Mouse (Mus musculus) lung, postnatal 0 days (tissue): ENCODE results near the gene Lrrc2.

Source experiments
- CTCF ChIP-seq: IDR thresholded peaks from 2 replicates; pipeline ENCODE4 v1.5.1; 2016; ENCODE audit warnings: antibody characterized with exemption, mild to moderate bottlenecking
- EP300 ChIP-seq: IDR thresholded peaks from 2 replicates; pipeline ENCODE4 v1.6.1; 2016; ENCODE audit warnings: antibody characterized with exemption, mild to moderate bottlenecking, control low read depth

- no peak; the same call in 1 of the 2 replicates for TF ChIP-seq CTCF
- TF ChIP-seq EP300, result no peak
These were observed 13.5 kb upstream of the Lrrc2 start for GRCm38 (mm10) chr9:110937506-110938490.
